ENCODE assay signal across 17 mouse cellular contexts in genomic region chr2:55569291-55569690, GRCm38 (mm10).
"Had no signal": no experiment of that assay in that cellular context is flagged by ENCODE, and none has a peak within 500 bp of the region (broad histone marks: within the 10 kb centered on the region; RNA-seq: fewer than 3 reads in every experiment).

No protein-coding gene starts in this region.

- H3K4me3 ChIP-seq: midbrain, embryonic 10.5 days; midbrain, embryonic 13.5 days; midbrain, embryonic 15.5 days; neural tube, embryonic 12.5 days had no signal

- H3K9ac ChIP-seq: liver, embryonic 14.5 days; lung, embryonic 14.5 days; midbrain, embryonic 13.5 days; midbrain, embryonic 15.5 days; neural tube, embryonic 12.5 days had no signal

- H3K9me3 ChIP-seq: midbrain, embryonic 10.5 days; midbrain, embryonic 13.5 days; midbrain, embryonic 15.5 days; neural tube, embryonic 12.5 days had no signal

- H3K27me3 ChIP-seq: midbrain, embryonic 13.5 days; midbrain, embryonic 15.5 days; neural tube, embryonic 12.5 days had no signal

- H3K4me1 ChIP-seq: midbrain, embryonic 10.5 days; midbrain, embryonic 13.5 days; midbrain, embryonic 15.5 days; neural tube, embryonic 12.5 days had no signal

- H3K27ac ChIP-seq: liver, embryonic 14.5 days; midbrain, embryonic 10.5 days; midbrain, embryonic 13.5 days; midbrain, embryonic 15.5 days; neural tube, embryonic 12.5 days had no signal

- H3K36me3 ChIP-seq: midbrain, embryonic 10.5 days; midbrain, embryonic 13.5 days; midbrain, embryonic 15.5 days; neural tube, embryonic 12.5 days had no signal

- DNase-seq: lung, adult 18-20 months; lung, embryonic 14.5 days; lung, postnatal 10 days; lung, postnatal 4 days; retina, postnatal 1 day; right cerebral cortex, adult 18-20 months; right cerebral cortex, postnatal 25 days; right cerebral cortex, postnatal 4 days; spleen, adult 18-20 months; thymus, adult 18-20 months; thymus, postnatal 25 days; thymus, postnatal 4 days had no signal

- H3K4me2 ChIP-seq: lung, embryonic 14.5 days; midbrain, embryonic 13.5 days; midbrain, embryonic 15.5 days; neural tube, embryonic 12.5 days had no signal

- ATAC-seq: midbrain, embryonic 13.5 days; midbrain, embryonic 15.5 days had no signal
